Mouse (Mus musculus): ENCODE measurements around the gene Oscp1.

DNA sequence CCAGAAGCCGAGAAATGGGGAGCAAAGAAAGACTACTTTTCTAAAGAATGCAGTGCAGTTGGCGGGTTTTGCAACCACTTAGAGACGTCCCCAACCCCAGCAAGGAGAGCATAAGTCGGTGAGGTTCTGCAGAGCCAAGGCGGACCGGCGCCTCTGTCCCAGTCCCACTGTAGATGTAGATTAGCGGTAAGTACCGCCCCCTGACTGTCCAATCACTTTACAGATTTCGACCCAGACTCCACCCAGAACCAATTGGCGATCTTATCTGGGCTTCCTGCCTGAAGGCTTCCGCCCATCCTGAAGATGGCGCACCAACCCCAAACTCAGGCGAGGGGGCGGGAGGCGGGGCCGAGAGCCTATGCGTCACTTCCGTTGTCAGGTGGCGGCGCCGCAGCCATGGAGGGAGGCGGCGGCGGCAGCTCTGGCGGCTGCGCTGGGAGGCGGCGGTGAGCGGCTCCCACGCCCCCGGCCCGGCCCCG lies 45.3 kb downstream of the Oscp1 start, which contains the start of gene Stk40:
- TF ChIP-seq POLR2A (IDR thresholded peaks at IDR 0.05; ENCODE audit: insufficient read depth, low read depth, low read length) (peak; percentile 93), CTCF (IDR thresholded peaks at IDR 0.05; ENCODE audit: insufficient read depth, low read depth, low read length) (peak; percentile 36; the same call in 1 of the 2 replicates)

Measured in olfactory bulb, adult 2 months (tissue).